Mouse (Mus musculus) midbrain, embryonic 10.5 days (tissue): ENCODE measurements around the gene Cadm2. TPM values are rescaled to one million over a fixed set of nuclear protein-coding genes. Genes with fewer than 3 reads are reported as not detected.
A peak's percentile ranks its signal among the peaks of the same experiment; 100 is the strongest.

Experiments used
- DNase-seq: peaks from one replicate; pipeline ENCODE4 v3.0.0-alpha.2; 2017; ENCODE audit warnings: low spot score
- H3K27ac ChIP-seq: fragments of 300-500 bp; sonication (generic); replicated peaks from 2 replicates; pipeline ENCODE4 v1.5.1; 2016; ENCODE audit warnings: mild to moderate bottlenecking
- H3K27me3 ChIP-seq: fragments of 300-500 bp; sonication (generic); 2 replicates; pipeline ENCODE4 v1.6.1; 2016; ENCODE audit warnings: low read depth, mild to moderate bottlenecking; ENCODE audit not compliant: poor library complexity, severe bottlenecking
- H3K36me3 ChIP-seq: fragments of 300-500 bp; sonication (generic); 2 replicates; pipeline ENCODE4 v1.6.1; 2016; ENCODE audit warnings: mild to moderate bottlenecking, moderate library complexity
- H3K4me1 ChIP-seq: fragments of 300-500 bp; sonication (generic); 2 replicates; pipeline ENCODE4 v1.6.1; 2016
- H3K4me3 ChIP-seq: fragments of 300-500 bp; sonication (generic); 2 replicates; pipeline ENCODE4 v1.5.1; 2016; ENCODE audit warnings: mild to moderate bottlenecking, moderate library complexity
- H3K9me3 ChIP-seq: fragments of 300-500 bp; sonication (generic); replicated peaks from 2 replicates; pipeline ENCODE4 v1.6.1; 2016; ENCODE audit warnings: mild to moderate bottlenecking
- WGBS: fragments of 180-500 bp; shearing (Covaris S2); methylation state at CpG from one replicate; pipeline ENCODE4 v1.1.7; 2016; 5-methylcytosine and 5-hydroxymethylcytosine counted together
- polyA plus RNA-seq: library from polyadenylated mRNA; unstranded; fragments of >200 nt; fragmentation: Nextera tagmentation; extraction: Ambion mirVana; gene quantifications from 2 replicates; pipeline ENCODE4 v1.2.1, GENCODE M21; 2016

Gene Cadm2
- polyA plus RNA-seq, result 0.78 and 1.4 TPM in 2 replicates

GRCm38 (mm10) chr16:67620826-67621505, at the start of gene Cadm2:
Gene Cadm2 (minus strand): TSS chr16:67620908.
- Histone ChIP-seq H3K27me3 (peaks cover 35% of the 10 kb centered on the region), H3K4me3 (peak within 1 kb of the TSS; percentile 79), H3K4me1 (peaks cover 27% of the 10 kb centered on the region), H3K9me3 (0 out of 2 replicates have a peak, but pooled peaks cover 7% of the 10 kb centered on the region), H3K36me3 (no peaks in the 10 kb centered on the region), H3K27ac (peak within 1 kb of the TSS; percentile 77)
- DNase-seq, result peak; percentile 94
- WGBS, result 1% methylated on average over 30 of the region's 35 CpGs

GRCm38 (mm10) chr16:67646930-67647329, 26.2 kb upstream of the Cadm2 start:
- Histone ChIP-seq H3K9me3 (no peaks in the 10 kb centered on the region), H3K27me3 (no peaks in the 10 kb centered on the region), H3K4me3 (no peak overlapping the region), H3K36me3 (no peaks in the 10 kb centered on the region), H3K27ac (no peak overlapping the region), H3K4me1 (no peaks in the 10 kb centered on the region)
- 93% methylated on average over 3 of the region's 3 CpGs for whole genome bisulfite sequencing
- DNase-seq, result no peak

GRCm38 (mm10) chr16:67643651-67644050, 22.9 kb upstream of the Cadm2 start:
- Histone ChIP-seq H3K27me3 (no peaks in the 10 kb centered on the region), H3K27ac (no peak overlapping the region), H3K9me3 (no peaks in the 10 kb centered on the region), H3K36me3 (no peaks in the 10 kb centered on the region), H3K4me3 (no peak overlapping the region), H3K4me1 (no peaks in the 10 kb centered on the region)
- no peak for DNase-seq
- 86% methylated on average over 4 of the region's 4 CpGs for WGBS

GRCm38 (mm10) chr16:67619906-67620781, 564 bp downstream of the Cadm2 start:
- peaks cover 38% of the 10 kb centered on the region for H3K27me3 ChIP-seq
- H3K9me3 ChIP-seq, result 0 out of 2 replicates have a peak, but pooled peaks cover 7% of the 10 kb centered on the region
- H3K4me1 ChIP-seq, result peaks cover 27% of the 10 kb centered on the region
- H3K4me3 ChIP-seq, result peak overlapping the region; percentile 79
- H3K36me3 ChIP-seq, result no peaks in the 10 kb centered on the region
- DNase-seq, result peak; percentile 65
- under 1% methylated on average over 61 of the region's 61 CpGs for WGBS
- H3K27ac ChIP-seq, result peak overlapping the region; percentile 77

GRCm38 (mm10) chr16:67619416-67619815, 1.3 kb downstream of the Cadm2 start:
- Histone ChIP-seq H3K36me3 (no peaks in the 10 kb centered on the region), H3K27me3 (peaks cover 38% of the 10 kb centered on the region), H3K4me3 (peak overlapping the region; percentile 79), H3K9me3 (0 out of 2 replicates have a peak, but pooled peaks cover 7% of the 10 kb centered on the region), H3K27ac (no peak overlapping the region), H3K4me1 (peaks cover 27% of the 10 kb centered on the region)
- no peak for DNase-seq
- WGBS, result 0% methylated on average over 16 of the region's 16 CpGs

- peak; percentile 23 for DNase-seq
- H3K27me3 ChIP-seq, result peaks cover 38% of the 10 kb centered on the region
- no peaks in the 10 kb centered on the region for H3K36me3 ChIP-seq
- WGBS, result 5% methylated on average over 13 of the region's 13 CpGs
- peak overlapping the region; percentile 79 for H3K4me3 ChIP-seq
- peaks cover 27% of the 10 kb centered on the region for H3K4me1 ChIP-seq
- no peak overlapping the region for H3K27ac ChIP-seq
- 0 out of 2 replicates have a peak, but pooled peaks cover 7% of the 10 kb centered on the region for H3K9me3 ChIP-seq
Observed at GRCm38 (mm10) chr16:67618817-67619216, 1.9 kb downstream of the Cadm2 start.

- H3K4me3 ChIP-seq, result peak overlapping the region; percentile 59
- WGBS, result under 1% methylated on average over 25 of the region's 25 CpGs
- 0 out of 2 replicates have a peak overlapping the region, but pooled peaks have one; percentile 13 for H3K27ac ChIP-seq
- peaks cover 38% of the 10 kb centered on the region for H3K27me3 ChIP-seq
- no peaks in the 10 kb centered on the region for H3K36me3 ChIP-seq
- DNase-seq, result peak; percentile 42
- 0 out of 2 replicates have a peak, but pooled peaks cover 7% of the 10 kb centered on the region for H3K9me3 ChIP-seq
- H3K4me1 ChIP-seq, result peaks cover 27% of the 10 kb centered on the region
Observed at GRCm38 (mm10) chr16:67617811-67618210, 2.9 kb downstream of the Cadm2 start.

- no peak for DNase-seq
- Histone ChIP-seq H3K9me3 (0 out of 2 replicates have a peak, but pooled peaks cover 7% of the 10 kb centered on the region), H3K36me3 (no peaks in the 10 kb centered on the region), H3K4me3 (peak overlapping the region; percentile 59), H3K27ac (no peak overlapping the region), H3K27me3 (peaks cover 38% of the 10 kb centered on the region), H3K4me1 (peaks cover 27% of the 10 kb centered on the region)
- WGBS, result 11% methylated on average over 1 of the region's 1 CpGs
Observed at GRCm38 (mm10) chr16:67617256-67617655, 3.5 kb downstream of the Cadm2 start.

GRCm38 (mm10) chr16:67613876-67614275, 6.8 kb downstream of the Cadm2 start:
- H3K9me3 ChIP-seq, result 0 out of 2 replicates have a peak, but pooled peaks cover 7% of the 10 kb centered on the region
- peak; percentile 36 for DNase-seq
- no peak overlapping the region for H3K4me3 ChIP-seq
- no peaks in the 10 kb centered on the region for H3K36me3 ChIP-seq
- no peak overlapping the region for H3K27ac ChIP-seq
- H3K27me3 ChIP-seq, result peaks cover 26% of the 10 kb centered on the region
- WGBS, result 38% methylated on average over 2 of the region's 2 CpGs
- H3K4me1 ChIP-seq, result peaks cover 25% of the 10 kb centered on the region

- Histone ChIP-seq H3K4me1 (peaks cover 13% of the 10 kb centered on the region), H3K36me3 (no peaks in the 10 kb centered on the region), H3K27ac (peak overlapping the region; percentile 46), H3K9me3 (no peaks in the 10 kb centered on the region), H3K27me3 (peaks cover 3% of the 10 kb centered on the region; the same call in 1 of the 2 replicates), H3K4me3 (no peak overlapping the region)
- DNase-seq, result no peak
- 35% methylated on average over 7 of the region's 7 CpGs for WGBS
Observed at GRCm38 (mm10) chr16:67610904-67611681, 9.6 kb downstream of the Cadm2 start.

GRCm38 (mm10) chr16:67609116-67609515, 11.6 kb downstream of the Cadm2 start:
- Histone ChIP-seq H3K4me3 (no peak overlapping the region), H3K27ac (no peak overlapping the region), H3K36me3 (no peaks in the 10 kb centered on the region), H3K9me3 (no peaks in the 10 kb centered on the region), H3K4me1 (peaks cover 13% of the 10 kb centered on the region), H3K27me3 (no peaks in the 10 kb centered on the region)
- no peak for DNase-seq
- WGBS, result 80% methylated on average over 4 of the region's 4 CpGs

- H3K9me3 ChIP-seq, result no peaks in the 10 kb centered on the region
- H3K4me3 ChIP-seq, result no peak overlapping the region
- no peaks in the 10 kb centered on the region for H3K27me3 ChIP-seq
- no peak overlapping the region for H3K27ac ChIP-seq
- 83% methylated on average over 3 of the region's 3 CpGs for WGBS
- peaks cover 13% of the 10 kb centered on the region for H3K4me1 ChIP-seq
- H3K36me3 ChIP-seq, result no peaks in the 10 kb centered on the region
- DNase-seq, result no peak
Observed at GRCm38 (mm10) chr16:67608499-67608898, 12.2 kb downstream of the Cadm2 start.
